Mouse (Mus musculus) heart, embryonic 10.5 days (tissue): ENCODE results near the gene Wdr90. TPM values are rescaled to one million over a fixed set of nuclear protein-coding genes. Genes with fewer than 3 reads are reported as not detected.
A peak's percentile ranks its signal among the peaks of the same experiment; 100 is the strongest.
"Not testable (repeated sequence)": the region's sequence is repeated elsewhere in the genome, so short reads cannot be mapped to it uniquely, and the experiment has no call there.

ENCODE experiments used
- DNase-seq: peaks from one replicate; pipeline ENCODE4 v3.0.0-alpha.2; 2017; ENCODE audit warnings: low spot score
- H3K27ac ChIP-seq: fragments of 300-500 bp; sonication (generic); 2 replicates; pipeline ENCODE4 v1.5.1; 2016; ENCODE audit warnings: mild to moderate bottlenecking
- H3K27me3 ChIP-seq: fragments of 300-500 bp; sonication (generic); 2 replicates; pipeline ENCODE4 v1.6.1; 2016; ENCODE audit warnings: mild to moderate bottlenecking; ENCODE audit not compliant: poor library complexity, insufficient read depth, severe bottlenecking
- H3K36me3 ChIP-seq: fragments of 300-500 bp; sonication (generic); 2 replicates; pipeline ENCODE4 v1.6.1; 2016; ENCODE audit warnings: mild to moderate bottlenecking, moderate library complexity
- H3K4me1 ChIP-seq: fragments of 300-500 bp; sonication (generic); 2 replicates; pipeline ENCODE4 v1.6.1; 2016; ENCODE audit warnings: mild to moderate bottlenecking
- H3K4me3 ChIP-seq: fragments of 300-500 bp; sonication (generic); 2 replicates; pipeline ENCODE4 v1.5.1; 2016; ENCODE audit warnings: mild to moderate bottlenecking, moderate library complexity
- H3K9me3 ChIP-seq: fragments of 300-500 bp; sonication (generic); 2 replicates; pipeline ENCODE4 v1.6.1; 2016; ENCODE audit warnings: mild to moderate bottlenecking, moderate library complexity
- whole genome bisulfite sequencing: fragments of 180-500 bp; shearing (Covaris S2); methylation state at CpG from one replicate; pipeline ENCODE4 v1.1.7; 2016; 5-methylcytosine and 5-hydroxymethylcytosine counted together
- polyA plus RNA-seq: library from polyadenylated mRNA; unstranded; fragments of >200 nt; fragmentation: Nextera tagmentation; extraction: Ambion mirVana; gene quantifications from 2 replicates; pipeline ENCODE4 v1.2.1, GENCODE M21; 2016

Wdr90 gene
- polyA plus RNA-seq, 1 experiment from 2014 or later, result 22.4 TPM

DNA sequence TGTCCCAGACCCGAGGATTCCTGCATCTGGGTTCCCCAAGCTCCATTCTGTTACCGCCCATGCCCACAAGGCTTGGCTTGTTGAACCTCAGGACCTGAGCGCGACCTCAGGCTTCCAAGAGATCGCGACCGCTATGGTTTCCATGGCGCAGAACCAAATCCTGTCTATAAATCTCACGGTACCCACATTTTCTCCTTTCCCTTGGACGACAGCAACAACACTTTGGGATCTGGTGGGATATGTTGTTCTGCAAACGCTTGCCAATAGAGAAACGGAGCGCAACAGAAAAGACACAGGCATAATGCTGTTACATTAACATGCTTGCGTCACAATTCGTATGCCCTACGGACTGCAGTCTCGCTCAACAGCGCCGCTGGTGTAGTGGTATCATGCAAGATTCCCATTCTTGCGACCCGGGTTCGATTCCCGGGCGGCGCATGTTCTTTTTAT lies 13.4 kb upstream of the Wdr90 start, which contains the start of gene Mettl26:
Gene Mettl26, plus strand, starts transcription at position 354 of the 450 bp plus-strand sequence.
- H3K9me3 ChIP-seq, result no peaks in the 10 kb centered on the region
- H3K27ac ChIP-seq, result peak within 1 kb of the TSS; percentile 92
- H3K36me3 ChIP-seq, result peaks cover 21% of the 10 kb centered on the region
- peak; percentile 91 for DNase-seq
- H3K4me3 ChIP-seq, result peak within 1 kb of the TSS; percentile 81
- H3K4me1 ChIP-seq, result peaks cover 40% of the 10 kb centered on the region
- WGBS, result 1% methylated on average over 25 of the region's 25 CpGs
- no peaks in the 10 kb centered on the region for H3K27me3 ChIP-seq

DNA sequence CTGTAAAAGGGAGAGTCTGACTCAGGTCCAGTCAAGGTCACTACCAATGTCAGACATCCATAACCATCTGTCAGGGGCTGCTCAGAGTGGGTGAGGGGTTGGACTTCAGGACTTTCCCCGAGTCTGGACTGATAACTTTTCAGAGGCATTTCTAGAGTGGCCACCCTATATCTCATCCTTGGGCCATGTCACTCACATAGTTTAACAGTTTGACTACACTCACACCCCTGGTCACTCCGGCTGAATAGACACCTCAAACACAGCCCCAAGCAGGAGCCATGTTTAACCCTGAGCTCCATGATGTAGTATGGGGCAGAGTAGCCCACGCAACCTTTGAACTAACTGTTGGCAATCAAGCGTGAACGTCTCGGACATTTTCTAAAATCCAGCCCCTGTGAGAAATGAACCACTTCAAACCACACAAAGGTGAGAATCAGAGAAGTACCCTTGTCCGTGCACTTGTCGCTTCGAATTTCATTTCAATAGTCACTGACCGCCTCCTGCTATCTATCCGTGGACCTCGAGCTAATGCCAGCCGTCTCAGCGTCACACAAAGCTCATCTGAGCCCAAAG lies 12.9 kb upstream of the Wdr90 start:
- Histone ChIP-seq H3K9me3 (no peaks in the 10 kb centered on the region), H3K27me3 (no peaks in the 10 kb centered on the region), H3K4me1 (peaks cover 36% of the 10 kb centered on the region), H3K27ac (peak overlapping the region; percentile 88), H3K36me3 (peaks cover 19% of the 10 kb centered on the region), H3K4me3 (peak overlapping the region; percentile 81)
- no peak for DNase-seq
- WGBS, result 10% methylated on average over 14 of the region's 14 CpGs

DNA sequence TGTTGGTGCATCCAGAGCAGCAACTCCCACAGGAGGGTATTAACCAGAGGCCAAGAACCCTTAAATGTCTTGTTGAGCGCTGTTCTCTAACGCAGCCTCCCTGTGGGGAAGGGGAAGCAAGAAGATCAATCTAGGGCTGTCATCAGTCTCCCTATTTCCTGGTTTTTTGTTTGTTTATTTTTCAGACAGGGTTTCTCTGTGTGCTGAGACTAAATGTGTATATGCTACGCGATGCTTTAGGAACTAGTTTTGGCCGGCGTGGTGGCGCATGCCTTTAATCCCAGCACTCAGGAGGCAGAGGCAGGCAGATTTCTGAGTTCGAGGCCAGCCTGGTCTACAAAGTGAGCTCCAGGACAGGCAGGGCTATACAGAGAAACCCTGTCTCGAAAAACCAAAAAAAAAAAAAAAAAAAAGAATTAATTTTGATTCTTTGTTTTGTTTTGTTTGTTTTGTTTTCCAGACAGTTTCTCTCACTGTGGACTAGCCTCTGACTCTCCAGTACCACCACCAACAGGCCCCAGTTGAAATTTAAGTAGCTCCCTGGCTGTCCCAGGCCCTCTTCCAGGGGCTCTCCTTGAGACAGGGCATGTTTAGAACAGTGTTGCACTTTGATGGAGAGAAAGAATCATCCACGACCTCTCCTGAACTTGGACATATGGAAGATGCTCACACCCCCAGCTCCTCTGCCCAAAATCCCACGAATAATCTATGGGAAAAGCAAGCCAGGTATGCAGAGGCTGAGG lies 12.3 kb upstream of the Wdr90 start:
- Histone ChIP-seq H3K9me3 (no peaks in the 10 kb centered on the region), H3K4me3 (peak overlapping the region; percentile 81; the same call in 1 of the 2 replicates), H3K27ac (peak overlapping the region; percentile 88), H3K27me3 (no peaks in the 10 kb centered on the region), H3K4me1 (peaks cover 38% of the 10 kb centered on the region), H3K36me3 (peaks cover 12% of the 10 kb centered on the region)
- 71% methylated on average over 11 of the region's 11 CpGs for WGBS
- no peak for DNase-seq

DNA sequence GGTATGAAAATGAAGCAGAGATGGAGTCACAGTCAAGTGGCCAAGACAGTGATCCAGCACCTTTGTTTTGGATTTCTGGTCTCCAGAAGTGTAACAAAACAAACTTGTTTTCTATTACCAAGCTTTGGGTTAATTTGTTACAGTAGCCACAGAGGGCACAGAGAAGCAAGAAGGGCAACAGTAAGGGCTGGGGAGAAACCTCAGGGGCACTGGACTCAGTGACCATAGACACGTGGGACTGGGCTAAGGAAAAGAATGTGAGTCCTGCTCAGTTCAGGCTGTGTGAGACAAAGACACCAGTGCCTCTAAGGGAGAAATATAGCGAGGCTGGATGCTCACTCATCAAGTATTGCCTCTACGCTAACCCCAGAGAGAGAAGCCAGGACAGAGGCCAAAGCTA lies 11.4 kb upstream of the Wdr90 start:
- Histone ChIP-seq H3K27me3 (no peaks in the 10 kb centered on the region), H3K9me3 (no peaks in the 10 kb centered on the region), H3K4me3 (no peak overlapping the region), H3K27ac (no peak overlapping the region), H3K36me3 (peaks cover 3% of the 10 kb centered on the region), H3K4me1 (peaks cover 45% of the 10 kb centered on the region)
- WGBS, result 71% methylated on average over 3 of the region's 3 CpGs
- no peak for DNase-seq

DNA sequence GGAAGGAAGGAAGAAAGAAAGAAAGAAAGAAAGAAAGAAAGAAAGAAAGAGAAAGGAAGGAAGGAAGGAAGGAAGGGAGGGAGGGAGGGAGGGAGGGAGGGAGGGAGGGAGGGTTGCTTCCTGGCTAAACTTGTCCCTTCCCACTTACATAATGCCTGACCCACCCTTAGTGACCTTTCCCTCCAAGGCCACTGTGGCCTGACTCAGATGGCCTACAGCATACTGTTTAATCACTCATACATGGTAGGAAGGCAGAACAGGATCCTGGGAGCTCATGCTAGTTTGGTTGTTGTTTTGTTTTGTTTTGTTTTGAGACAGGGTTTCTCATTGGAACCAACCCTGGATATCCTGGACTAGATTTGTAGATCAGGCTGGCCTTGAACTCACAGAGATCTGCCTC lies 10.3 kb upstream of the Wdr90 start:
- not testable (repeated sequence) for H3K4me3 ChIP-seq, H3K36me3 ChIP-seq, H3K27me3 ChIP-seq, DNase-seq, H3K9me3 ChIP-seq, H3K27ac ChIP-seq
- H3K4me1 ChIP-seq, result peaks cover 47% of the 10 kb centered on the region

DNA sequence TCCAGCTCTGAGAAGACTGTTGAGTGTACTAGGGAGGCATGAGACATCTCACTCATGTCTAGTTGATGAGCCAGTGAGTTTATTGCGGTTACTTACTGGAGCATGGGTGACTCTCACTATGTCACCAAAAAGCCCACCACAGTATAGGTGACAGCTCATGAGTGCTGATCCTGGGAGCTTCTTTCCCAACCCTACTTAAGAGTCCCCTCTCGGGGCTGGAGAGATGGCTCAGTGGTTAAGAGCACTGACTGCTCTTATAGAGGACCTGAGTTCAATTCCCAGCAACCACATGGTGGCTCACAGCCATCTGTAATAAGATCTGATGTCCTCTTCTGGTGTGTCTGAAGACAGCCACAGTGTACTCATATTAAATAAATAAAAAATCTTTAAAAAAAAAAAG lies 8.7 kb upstream of the Wdr90 start:
- Histone ChIP-seq H3K27ac (no peak overlapping the region), H3K4me1 (peaks cover 47% of the 10 kb centered on the region), H3K9me3 (no peaks in the 10 kb centered on the region), H3K27me3 (no peaks in the 10 kb centered on the region), H3K36me3 (peaks cover 16% of the 10 kb centered on the region), H3K4me3 (no peak overlapping the region)
- WGBS, result 82% methylated on average over 2 of the region's 2 CpGs
- no peak for DNase-seq

DNA sequence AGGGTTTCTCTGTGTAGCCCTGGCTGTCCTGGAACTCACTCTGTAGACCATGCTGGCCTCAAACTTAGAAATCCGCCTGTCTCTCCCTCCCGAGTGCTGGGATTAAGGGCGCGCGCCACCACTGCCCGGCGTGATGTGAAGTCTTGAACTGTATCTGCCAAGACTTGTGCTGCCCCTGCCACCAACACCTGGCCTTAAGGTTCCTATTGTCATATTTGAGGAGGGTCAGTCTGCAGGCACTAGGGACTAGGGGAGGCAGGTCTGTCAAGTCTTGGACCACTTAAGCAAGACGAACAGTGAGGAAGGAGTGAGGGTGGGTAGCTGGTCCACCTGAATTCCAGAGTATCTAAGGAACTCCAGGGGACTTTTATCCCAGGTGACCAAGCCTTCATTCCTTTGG lies 8.2 kb upstream of the Wdr90 start:
- Histone ChIP-seq H3K4me3 (no peak overlapping the region), H3K27me3 (no peaks in the 10 kb centered on the region)

DNA sequence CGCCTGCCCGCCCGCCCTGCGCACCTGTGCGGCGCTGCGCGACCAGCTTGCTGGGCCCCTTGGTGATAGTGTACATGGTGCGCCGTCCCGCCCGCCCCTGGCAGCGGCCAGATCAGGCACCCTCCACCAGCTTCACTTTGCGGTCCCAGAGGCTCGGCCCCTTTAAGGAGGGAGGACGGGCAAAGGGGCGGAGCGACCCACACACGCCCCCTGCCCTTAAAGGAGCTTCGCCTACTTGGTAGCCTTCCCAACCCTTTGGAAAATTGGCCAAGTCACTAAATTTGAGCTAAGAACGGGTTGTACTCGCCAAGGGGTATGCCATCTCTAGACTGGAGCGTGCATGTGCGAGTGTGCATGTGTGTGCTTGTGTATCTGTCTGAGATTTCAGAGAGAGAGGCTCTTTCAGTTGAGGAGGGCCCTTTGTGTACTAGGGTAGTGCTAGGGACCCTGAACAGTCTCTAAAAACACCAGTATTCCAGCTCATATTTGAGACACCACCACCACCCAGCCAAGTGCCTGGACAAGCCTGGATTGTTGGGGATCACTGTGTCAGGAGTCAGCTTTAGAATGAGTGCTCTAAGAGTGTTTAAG lies 7.4 kb upstream of the Wdr90 start, which contains the start of gene Mcrip2:
Gene Mcrip2, minus strand, starts transcription at position 164 of the 591 bp plus-strand sequence.
- Histone ChIP-seq H3K4me3 (peak within 1 kb of the TSS; percentile 79), H3K27ac (peak within 1 kb of the TSS; percentile 92), H3K4me1 (peaks cover 38% of the 10 kb centered on the region), H3K9me3 (no peaks in the 10 kb centered on the region), H3K36me3 (peaks cover 29% of the 10 kb centered on the region), H3K27me3 (no peaks in the 10 kb centered on the region)
- under 1% methylated on average over 24 of the region's 24 CpGs for WGBS
- DNase-seq, result peak; percentile 93

More for the DNA sequence above, 8.2 kb upstream of the Wdr90 start:
- Histone ChIP-seq H3K4me1 (peaks cover 45% of the 10 kb centered on the region), H3K36me3 (peaks cover 21% of the 10 kb centered on the region), H3K9me3 (no peaks in the 10 kb centered on the region), H3K27ac (no peak overlapping the region)
- DNase-seq, result no peak
- 86% methylated on average over 8 of the region's 8 CpGs for WGBS

DNA sequence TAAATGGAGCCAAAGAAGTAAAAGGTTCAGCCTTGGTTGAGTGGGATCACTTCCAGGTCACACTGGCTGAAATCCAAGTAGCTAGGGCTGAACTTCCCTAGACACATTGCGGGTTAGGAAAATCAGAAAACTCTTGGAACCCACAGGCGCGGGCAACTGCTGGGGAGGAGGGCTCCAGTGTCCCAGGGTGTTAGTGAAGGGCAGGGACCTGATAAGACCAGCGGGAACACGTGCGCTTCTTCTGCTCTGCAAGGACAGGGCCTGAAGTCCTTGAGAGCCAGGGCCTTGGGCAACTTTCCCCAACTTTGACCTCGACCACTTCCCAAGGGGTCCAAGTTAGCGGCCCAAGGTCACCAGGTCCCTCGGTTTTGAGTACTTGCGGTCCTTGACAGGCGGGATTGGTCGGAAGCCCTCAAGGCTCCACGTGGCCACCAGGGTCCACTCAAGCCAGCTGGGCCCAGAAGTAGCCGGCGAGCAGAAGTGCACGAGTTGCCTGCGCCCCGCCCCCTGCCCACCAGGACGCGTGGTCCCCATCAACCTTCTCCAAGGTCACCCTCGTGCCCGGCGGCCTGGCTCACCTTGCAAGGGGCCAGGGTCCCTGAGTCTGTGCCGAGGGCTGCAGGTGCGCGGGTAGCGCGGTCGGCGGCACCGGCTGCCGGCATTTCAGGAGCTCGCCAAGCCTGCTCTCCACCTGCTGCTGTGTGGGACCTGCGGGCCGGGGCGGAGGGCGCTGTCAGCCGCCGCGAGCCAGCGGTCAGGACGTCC lies 6.7 kb upstream of the Wdr90 start:
- Histone ChIP-seq H3K9me3 (no peaks in the 10 kb centered on the region), H3K27ac (peak overlapping the region; percentile 92), H3K27me3 (no peaks in the 10 kb centered on the region), H3K4me3 (peak overlapping the region; percentile 79), H3K4me1 (peaks cover 38% of the 10 kb centered on the region), H3K36me3 (peaks cover 34% of the 10 kb centered on the region)
- DNase-seq, result peak; percentile 89
- WGBS, result under 1% methylated on average over 42 of the region's 42 CpGs

DNA sequence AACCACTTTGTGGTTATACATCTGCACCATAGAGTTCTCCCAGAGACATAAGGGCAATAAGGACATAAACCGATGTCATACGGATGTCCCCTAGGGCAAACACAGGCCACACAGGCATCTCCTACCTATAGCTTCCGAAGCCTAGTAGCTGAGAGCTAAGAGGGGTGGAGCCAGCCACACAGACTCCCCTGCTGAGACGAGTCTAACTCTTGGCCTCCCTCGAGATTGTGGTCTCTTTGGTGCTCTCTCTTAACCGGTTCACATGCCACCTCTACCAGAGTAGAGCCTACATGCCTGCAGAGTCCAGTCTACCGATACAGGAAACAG lies 6.2 kb upstream of the Wdr90 start:
- peak overlapping the region; percentile 92 for H3K27ac ChIP-seq
- DNase-seq, result no peak
- H3K9me3 ChIP-seq, result no peaks in the 10 kb centered on the region
- WGBS, result 12% methylated on average over 7 of the region's 7 CpGs
- peak overlapping the region; percentile 79 for H3K4me3 ChIP-seq
- H3K36me3 ChIP-seq, result peaks cover 36% of the 10 kb centered on the region
- H3K27me3 ChIP-seq, result no peaks in the 10 kb centered on the region
- peaks cover 38% of the 10 kb centered on the region for H3K4me1 ChIP-seq

DNA sequence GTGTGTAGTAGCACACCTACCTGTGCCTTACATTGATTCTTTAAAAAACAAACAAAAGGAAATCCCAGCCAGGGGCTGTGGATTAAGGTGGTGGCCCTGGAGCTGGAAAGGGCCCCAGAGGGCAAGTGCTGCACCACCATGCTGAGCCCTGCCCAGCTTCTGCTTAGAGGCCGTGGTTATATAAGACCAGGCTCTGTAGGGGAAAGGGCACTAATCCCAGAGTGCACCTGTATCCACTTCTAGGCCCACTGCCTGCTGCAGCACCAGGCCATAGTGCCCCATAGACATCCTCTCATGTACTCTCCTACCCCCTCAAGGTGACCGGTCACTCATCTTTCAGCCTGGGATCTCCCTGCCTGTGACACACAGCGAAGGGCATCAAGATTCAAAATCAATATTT lies 4.9 kb upstream of the Wdr90 start:
- DNase-seq, result no peak
- peaks cover 36% of the 10 kb centered on the region for H3K36me3 ChIP-seq
- H3K9me3 ChIP-seq, result no peaks in the 10 kb centered on the region
- no peak overlapping the region for H3K27ac ChIP-seq
- no peaks in the 10 kb centered on the region for H3K27me3 ChIP-seq
- WGBS, result 92% methylated on average over 3 of the region's 3 CpGs
- peak overlapping the region; percentile 28; the same call in 1 of the 2 replicates for H3K4me3 ChIP-seq
- peaks cover 49% of the 10 kb centered on the region for H3K4me1 ChIP-seq

DNA sequence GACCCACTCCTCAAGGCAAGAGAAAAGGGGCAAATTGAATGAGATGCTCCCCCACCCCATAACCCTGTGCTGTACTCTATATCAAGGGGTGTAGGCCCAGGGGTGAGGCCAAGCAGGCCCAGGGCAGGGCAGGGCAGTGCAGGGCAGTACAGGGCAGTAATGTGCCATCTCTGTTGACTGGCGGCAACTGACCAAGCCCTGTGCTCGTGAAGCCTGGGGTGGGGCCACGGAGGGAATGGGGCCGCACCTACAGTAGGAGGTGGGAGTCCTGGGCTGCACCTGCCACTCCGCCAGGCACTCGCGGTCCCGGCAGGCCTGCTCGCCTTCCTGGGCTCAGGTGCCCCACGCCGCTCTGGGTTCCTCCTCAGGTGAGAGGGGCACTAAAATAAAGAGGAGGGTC lies 4.0 kb upstream of the Wdr90 start:
- Histone ChIP-seq H3K27me3 (no peaks in the 10 kb centered on the region), H3K4me1 (peaks cover 57% of the 10 kb centered on the region), H3K36me3 (peaks cover 36% of the 10 kb centered on the region), H3K27ac (0 out of 2 replicates have a peak overlapping the region, but pooled peaks have one; percentile 6), H3K9me3 (no peaks in the 10 kb centered on the region), H3K4me3 (0 out of 2 replicates have a peak overlapping the region, but pooled peaks have one; percentile 1)
- DNase-seq, result no peak
- WGBS, result 87% methylated on average over 11 of the region's 11 CpGs
